Mouse (Mus musculus): ENCODE data around the gene Dnaaf5. TPM values are rescaled to one million over a fixed set of nuclear protein-coding genes. Genes with fewer than 3 reads are reported as not detected.
A peak's percentile ranks its signal among the peaks of the same experiment; 100 is the strongest.

Gene Dnaaf5
- total RNA-seq (2021): 1 to 10 TPM; 7.0 to 7.4 TPM
- long read RNA-seq, experiment 1, transcript Dnaaf5-201 (13 exons, 3,450 nt): major isoform, 9 of 12 reads
- long read RNA-seq, experiment 1, partial matches to known transcripts: 2 of 12 reads
- long read RNA-seq, experiment 1, other reads (novel, unspliced or antisense): 1 of 12 reads
- long read RNA-seq, experiment 2, transcript Dnaaf5-201 (13 exons, 3,450 nt): major isoform, 8 of 9 reads
- long read RNA-seq, experiment 2, partial matches to known transcripts: 1 of 9 reads
- long read RNA-seq, experiment 2, other reads (novel, unspliced or antisense): 0 of 9 reads

- DNase-seq (ENCODE audit: low spot score in 2 of 2): peak; percentile 91 to 97
Observed at GRCm38 (mm10) chr5:139149681-139150602, at the start of gene Dnaaf5, which contains the start of gene Prkar1b. Gene Dnaaf5, plus strand, starts transcription at chr5:139150223. Gene Prkar1b, minus strand, starts transcription at chr5:139150001.

DNA sequence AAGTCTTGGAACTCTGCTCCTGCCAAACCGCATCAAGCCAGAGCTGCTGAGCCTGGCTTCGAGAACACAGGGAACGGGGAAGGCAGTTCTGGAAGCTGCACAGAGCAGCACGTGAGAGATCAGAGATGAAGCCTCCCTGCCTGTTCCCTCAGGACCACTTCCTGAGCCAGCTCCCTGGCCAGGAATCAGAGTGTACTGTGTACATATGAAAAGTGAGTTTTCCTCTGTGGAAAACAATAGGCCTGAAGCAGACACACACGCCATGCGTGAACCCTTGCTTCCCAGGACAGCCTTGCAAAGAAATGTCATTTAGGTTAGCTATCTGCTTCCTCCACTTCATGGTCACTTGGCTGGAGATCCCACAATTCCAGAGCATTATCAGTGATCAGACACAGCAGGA is 48.2 kb upstream of the Dnaaf5 start:
- DNase-seq (ENCODE audit: low spot score in 2 of 2): no peak

DNA sequence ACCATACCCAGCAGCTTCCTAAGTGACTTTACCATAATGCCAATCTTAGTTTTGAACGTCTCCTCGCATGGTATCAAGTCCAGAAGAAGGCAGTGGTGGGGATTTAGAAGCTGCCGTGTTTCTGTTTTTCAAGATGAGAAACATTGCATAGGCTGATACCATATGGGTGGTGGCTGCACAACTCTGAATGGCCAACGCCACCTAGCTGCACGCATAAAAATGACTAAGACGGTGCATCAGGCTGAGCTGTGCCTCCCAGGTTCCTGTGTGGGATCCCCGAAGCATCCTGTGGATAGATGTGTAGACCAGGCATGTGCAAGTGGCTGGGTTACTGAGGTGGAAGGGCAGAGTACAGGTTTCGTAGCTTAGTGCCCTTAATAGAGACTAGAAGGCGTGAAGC is 42.2 kb upstream of the Dnaaf5 start:
- DNase-seq (ENCODE audit: low spot score in 2 of 2): no peak

- no peak for DNase-seq (ENCODE audit: low spot score in 2 of 2)
Observed at GRCm38 (mm10) chr5:139110140-139110855, 39.7 kb upstream of the Dnaaf5 start.

DNA sequence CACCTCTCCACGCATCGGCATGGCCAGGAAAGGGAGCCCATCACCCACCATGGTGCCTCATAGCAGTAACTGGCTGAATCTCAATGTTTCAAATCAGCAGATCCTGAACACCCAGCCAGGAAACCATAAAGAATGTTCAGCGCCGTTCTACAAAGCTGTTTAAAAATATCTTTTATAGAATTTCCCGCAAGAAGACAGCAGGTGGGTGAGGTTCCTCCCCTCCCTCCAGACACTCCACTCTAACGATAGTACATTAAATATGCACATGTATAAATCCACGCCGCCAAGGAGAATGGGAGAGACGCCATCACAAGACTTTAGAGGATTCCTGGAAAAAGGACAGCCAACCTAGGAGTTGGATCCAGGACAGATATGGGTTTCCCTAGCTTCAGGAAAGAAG is 38.0 kb upstream of the Dnaaf5 start:
- peak in 1 of 2 experiments; percentile 24 for DNase-seq (ENCODE audit: low spot score in 2 of 2)

DNA sequence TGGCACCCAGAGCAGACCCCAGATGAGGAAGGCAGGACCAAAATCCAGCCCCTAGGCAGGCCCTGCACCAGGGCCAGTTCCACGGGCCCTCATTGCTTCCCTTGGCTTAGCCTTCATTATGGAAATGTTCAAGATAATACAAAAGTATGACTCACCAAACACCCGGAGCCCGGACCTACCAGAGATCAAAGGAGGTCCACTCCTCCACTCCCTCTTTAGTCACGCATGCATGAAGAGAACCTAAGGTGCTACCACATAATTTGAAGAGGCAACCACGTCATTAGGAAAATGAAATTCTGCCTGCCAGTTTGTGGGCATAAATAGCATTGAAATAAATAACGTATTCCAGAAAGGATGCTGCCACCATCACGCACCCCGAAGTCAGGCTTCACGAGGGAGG is 37.6 kb upstream of the Dnaaf5 start:
- DNase-seq (ENCODE audit: low spot score in 2 of 2): no peak

- DNase-seq (ENCODE audit: low spot score in 2 of 2): no peak
Observed at GRCm38 (mm10) chr5:139114876-139115275, 35.1 kb upstream of the Dnaaf5 start.

DNA sequence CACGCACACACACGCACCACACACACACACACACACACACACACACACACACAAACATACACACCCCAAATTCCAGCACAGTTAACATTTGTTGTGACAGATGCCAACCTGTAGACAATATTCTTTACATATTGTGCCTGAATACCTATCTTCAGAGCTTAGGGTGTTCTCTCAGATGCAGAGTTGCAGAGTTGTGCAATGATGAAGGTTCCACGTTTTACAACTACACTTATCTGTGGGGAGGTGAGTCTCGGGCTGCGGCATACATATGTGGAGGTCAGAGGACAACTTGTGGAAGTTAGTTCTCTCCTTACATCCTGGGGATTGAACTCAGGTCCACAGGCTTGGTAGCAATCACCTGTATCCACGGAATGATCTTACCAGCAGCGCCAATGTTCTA is 34.5 kb upstream of the Dnaaf5 start:
- no peak for DNase-seq (ENCODE audit: low spot score in 2 of 2)

GRCm38 (mm10) chr5:139118139-139118960 is 31.7 kb upstream of the Dnaaf5 start:
- DNase-seq (ENCODE audit: low spot score in 2 of 2): no peak

- no peak for DNase-seq (ENCODE audit: low spot score in 2 of 2)
Observed at GRCm38 (mm10) chr5:139118961-139119276, 31.1 kb upstream of the Dnaaf5 start.

DNA sequence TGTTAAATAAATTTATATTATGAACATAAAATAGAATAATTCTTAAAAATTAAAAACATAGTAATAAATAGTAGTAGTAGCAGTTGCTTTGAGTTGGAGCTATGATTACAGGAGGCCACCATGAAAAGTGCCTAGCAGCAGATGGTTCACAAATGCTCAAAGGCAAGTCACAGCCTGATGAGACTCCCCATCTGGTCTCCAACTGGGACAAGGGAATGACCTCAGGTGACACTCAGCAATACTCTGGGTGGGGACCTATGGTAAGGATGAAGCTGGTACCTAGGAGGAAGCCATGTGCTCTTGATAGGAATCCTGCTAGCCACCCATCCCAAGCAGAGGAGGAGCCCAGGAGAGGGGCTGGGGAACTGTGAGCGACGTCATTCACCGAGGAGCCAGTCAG is 24.3 kb upstream of the Dnaaf5 start:
- no peak for DNase-seq (ENCODE audit: low spot score in 2 of 2)

DNA sequence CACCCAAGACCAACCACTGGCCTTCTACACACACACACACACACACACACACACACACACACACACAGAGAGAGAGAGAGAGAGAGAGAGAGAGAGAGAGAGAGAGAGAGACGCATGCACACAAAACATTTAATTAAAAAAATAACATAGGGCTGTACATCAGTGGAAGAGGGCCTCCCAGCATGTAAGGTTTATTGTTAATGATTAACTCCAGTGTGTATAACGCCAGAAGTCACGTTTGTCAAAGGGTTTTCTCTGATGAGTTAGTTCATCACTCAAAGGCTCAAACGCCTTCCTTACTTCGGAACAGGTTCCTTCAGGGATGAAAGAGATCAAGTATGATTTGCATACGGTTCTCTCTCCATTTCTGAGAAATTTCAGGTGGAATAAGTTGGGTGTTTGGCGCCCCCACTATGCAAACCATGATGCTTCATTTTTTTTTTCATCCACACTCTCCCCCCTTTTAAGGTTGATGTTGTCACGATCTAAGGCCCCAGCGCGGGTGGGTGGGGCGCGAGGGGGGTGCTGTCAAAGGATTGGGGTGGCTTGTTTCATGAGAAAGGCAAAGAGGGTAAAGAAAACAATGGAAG is 21.5 kb upstream of the Dnaaf5 start:
- no peak for DNase-seq (ENCODE audit: low spot score in 2 of 2)

GRCm38 (mm10) chr5:139129078-139129477 is 20.9 kb upstream of the Dnaaf5 start:
- DNase-seq (ENCODE audit: low spot score in 2 of 2): no peak

- peak in 1 of 2 experiments; percentile 37 for DNase-seq (ENCODE audit: low spot score in 2 of 2)
Observed at GRCm38 (mm10) chr5:139129572-139130151, 20.4 kb upstream of the Dnaaf5 start.

- no peak for DNase-seq (ENCODE audit: low spot score in 2 of 2)
Observed at GRCm38 (mm10) chr5:139130351-139130750, 19.7 kb upstream of the Dnaaf5 start.

DNA sequence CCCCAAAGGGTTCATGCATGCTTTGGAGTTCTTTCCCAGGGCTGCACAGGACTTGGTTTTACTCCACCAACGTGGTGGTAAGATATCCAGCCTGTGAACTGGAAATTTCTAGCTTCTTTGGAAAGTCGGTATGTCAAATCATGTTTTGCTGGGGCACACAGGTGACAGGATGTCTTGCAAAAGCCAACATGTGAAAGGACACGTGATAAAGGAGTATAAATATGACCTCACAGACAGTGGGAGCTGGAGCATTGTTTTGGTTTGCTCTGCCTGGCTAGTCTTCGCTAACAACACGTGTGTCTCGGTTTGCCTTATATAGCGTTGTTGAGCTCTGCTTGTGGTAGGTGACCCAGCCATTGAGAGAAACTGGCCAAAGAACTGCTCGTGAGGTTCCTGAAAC is 15.5 kb upstream of the Dnaaf5 start:
- no peak for DNase-seq (ENCODE audit: low spot score in 2 of 2)

- DNase-seq (ENCODE audit: low spot score in 2 of 2): no peak
Observed at GRCm38 (mm10) chr5:139136341-139136740, 13.7 kb upstream of the Dnaaf5 start.

- no peak for DNase-seq (ENCODE audit: low spot score in 2 of 2)
Observed at GRCm38 (mm10) chr5:139137176-139137575, 12.8 kb upstream of the Dnaaf5 start.

GRCm38 (mm10) chr5:139138261-139138925 is 11.6 kb upstream of the Dnaaf5 start:
- DNase-seq (ENCODE audit: low spot score in 2 of 2): peak; percentile 54 to 90
